Mouse (Mus musculus): ENCODE data around the gene Pigyl.

Gene Pigyl

GRCm38 (mm10) chr9:22188025-22188611 lies 31.5 kb downstream of the Pigyl start, which contains the start of gene Zfp872:
Gene Zfp872 (plus strand): TSS chr9:22188090.
- no peak for DNase-seq (ENCODE audit: low read depth in 1 of 2, low spot score in 2 of 2)

GRCm38 (mm10) chr9:22196412-22196811 lies 39.8 kb downstream of the Pigyl start:
- no peak for DNase-seq (ENCODE audit: low read depth in 1 of 2, low spot score in 2 of 2)

All from monocyte, adult 2 months (primary cell).